Mouse (Mus musculus): ENCODE measurements around the gene Dlec1. TPM values are rescaled to one million over a fixed set of nuclear protein-coding genes. Genes with fewer than 3 reads are reported as not detected.

The Dlec1 gene
- polyA plus RNA-seq, 1 experiment from 2014 or later: 6.1 TPM

- H3K9me3 ChIP-seq (ENCODE audit: low read length): no peaks in the 10 kb centered on the region
- no peak overlapping the region for H3K9ac ChIP-seq (replicated peaks; ENCODE audit: low read length)
- peaks cover 3% of the 10 kb centered on the region; the same call in 1 of the 2 replicates for H3K27me3 ChIP-seq (ENCODE audit: insufficient read depth, low read length)
- H3K27ac ChIP-seq (ENCODE audit: low read length): no peak overlapping the region
- no peaks in the 10 kb centered on the region; the same call in 1 of the 2 replicates for H3K36me3 ChIP-seq (ENCODE audit: insufficient read depth, low read length)
- no peak overlapping the region for H3K4me3 ChIP-seq (ENCODE audit: low read length)
- H3K4me2 ChIP-seq (replicated peaks; ENCODE audit: low read depth, low read length): peak overlapping the region; percentile 56
- WGBS: 81% methylated on average over 5 of the region's 5 CpGs
- peak; percentile 1; the same call in 1 of the 2 replicates for ATAC-seq (ENCODE audit: low FRiP score, low TSS enrichment)
- peaks cover 44% of the 10 kb centered on the region for H3K4me1 ChIP-seq (ENCODE audit: insufficient read depth, low read length)
Observed at GRCm38 (mm10) chr9:119087309-119087708, 15.0 kb upstream of the Dlec1 start.

- Histone ChIP-seq H3K4me2 (replicated peaks; ENCODE audit: low read depth, low read length) (peak overlapping the region; percentile 56), H3K9ac (replicated peaks; ENCODE audit: low read length) (peak overlapping the region; percentile 50), H3K4me3 (ENCODE audit: low read length) (peak overlapping the region; percentile 53), H3K36me3 (ENCODE audit: insufficient read depth, low read length) (no peaks in the 10 kb centered on the region; the same call in 1 of the 2 replicates), H3K27me3 (ENCODE audit: insufficient read depth, low read length) (peaks cover 3% of the 10 kb centered on the region; the same call in 1 of the 2 replicates), H3K9me3 (ENCODE audit: low read length) (no peaks in the 10 kb centered on the region), H3K4me1 (ENCODE audit: insufficient read depth, low read length) (peaks cover 43% of the 10 kb centered on the region), H3K27ac (ENCODE audit: low read length) (peak overlapping the region; percentile 91)
- ATAC-seq (ENCODE audit: low FRiP score, low TSS enrichment): peak; percentile 91
- WGBS: under 1% methylated on average over 24 of the region's 24 CpGs
Observed at GRCm38 (mm10) chr9:119088148-119088801, 14.0 kb upstream of the Dlec1 start.

GRCm38 (mm10) chr9:119089437-119089836, 12.8 kb upstream of the Dlec1 start:
- Histone ChIP-seq H3K4me3 (ENCODE audit: low read length) (no peak overlapping the region), H3K27ac (ENCODE audit: low read length) (no peak overlapping the region), H3K9ac (replicated peaks; ENCODE audit: low read length) (no peak overlapping the region), H3K36me3 (ENCODE audit: insufficient read depth, low read length) (no peaks in the 10 kb centered on the region), H3K4me1 (ENCODE audit: insufficient read depth, low read length) (peaks cover 51% of the 10 kb centered on the region), H3K27me3 (ENCODE audit: insufficient read depth, low read length) (peaks cover 3% of the 10 kb centered on the region; the same call in 1 of the 2 replicates), H3K4me2 (replicated peaks; ENCODE audit: low read depth, low read length) (no peak overlapping the region), H3K9me3 (ENCODE audit: low read length) (no peaks in the 10 kb centered on the region)
- 66% methylated on average over 7 of the region's 7 CpGs for WGBS
- no peak for ATAC-seq (ENCODE audit: low FRiP score, low TSS enrichment)

GRCm38 (mm10) chr9:119090462-119090861, 11.8 kb upstream of the Dlec1 start:
- Histone ChIP-seq H3K4me1 (ENCODE audit: insufficient read depth, low read length) (peaks cover 46% of the 10 kb centered on the region), H3K4me3 (ENCODE audit: low read length) (no peak overlapping the region), H3K27me3 (ENCODE audit: insufficient read depth, low read length) (peaks cover 3% of the 10 kb centered on the region; the same call in 1 of the 2 replicates), H3K9me3 (ENCODE audit: low read length) (no peaks in the 10 kb centered on the region), H3K27ac (ENCODE audit: low read length) (no peak overlapping the region), H3K4me2 (replicated peaks; ENCODE audit: low read depth, low read length) (no peak overlapping the region), H3K9ac (replicated peaks; ENCODE audit: low read length) (no peak overlapping the region), H3K36me3 (ENCODE audit: insufficient read depth, low read length) (no peaks in the 10 kb centered on the region)
- no peak for ATAC-seq (ENCODE audit: low FRiP score, low TSS enrichment)
- 95% methylated on average over 5 of the region's 5 CpGs for WGBS

GRCm38 (mm10) chr9:119091581-119092310, 10.5 kb upstream of the Dlec1 start:
- no peak overlapping the region for H3K27ac ChIP-seq (ENCODE audit: low read length)
- no peak overlapping the region for H3K4me3 ChIP-seq (ENCODE audit: low read length)

GRCm38 (mm10) chr9:119092473-119093418, 9.5 kb upstream of the Dlec1 start:
- no peak for ATAC-seq (ENCODE audit: low FRiP score, low TSS enrichment)
- Histone ChIP-seq H3K27ac (ENCODE audit: low read length) (no peak overlapping the region), H3K9ac (replicated peaks; ENCODE audit: low read length) (peak overlapping the region; percentile 55), H3K36me3 (ENCODE audit: insufficient read depth, low read length) (no peaks in the 10 kb centered on the region), H3K4me1 (ENCODE audit: insufficient read depth, low read length) (peaks cover 36% of the 10 kb centered on the region), H3K4me2 (replicated peaks; ENCODE audit: low read depth, low read length) (peak overlapping the region; percentile 78), H3K4me3 (ENCODE audit: low read length) (peak overlapping the region; percentile 60), H3K9me3 (ENCODE audit: low read length) (no peaks in the 10 kb centered on the region), H3K27me3 (ENCODE audit: insufficient read depth, low read length) (peaks cover 3% of the 10 kb centered on the region; the same call in 1 of the 2 replicates)
- whole genome bisulfite sequencing: 3% methylated on average over 45 of the region's 45 CpGs

More at GRCm38 (mm10) chr9:119091581-119092310, 10.5 kb upstream of the Dlec1 start:
- ATAC-seq (ENCODE audit: low FRiP score, low TSS enrichment): no peak
- WGBS: 60% methylated on average over 12 of the region's 12 CpGs
- H3K9me3 ChIP-seq (ENCODE audit: low read length): no peaks in the 10 kb centered on the region
- no peaks in the 10 kb centered on the region for H3K36me3 ChIP-seq (ENCODE audit: insufficient read depth, low read length)
- peaks cover 3% of the 10 kb centered on the region; the same call in 1 of the 2 replicates for H3K27me3 ChIP-seq (ENCODE audit: insufficient read depth, low read length)
- 0 out of 2 replicates have a peak overlapping the region, but pooled peaks have one; percentile 44 for H3K9ac ChIP-seq (replicated peaks; ENCODE audit: low read length)
- H3K4me2 ChIP-seq (replicated peaks; ENCODE audit: low read depth, low read length): peak overlapping the region; percentile 78
- peaks cover 44% of the 10 kb centered on the region for H3K4me1 ChIP-seq (ENCODE audit: insufficient read depth, low read length)

- Histone ChIP-seq H3K9me3 (ENCODE audit: low read length) (no peaks in the 10 kb centered on the region), H3K4me1 (ENCODE audit: insufficient read depth, low read length) (peaks cover 31% of the 10 kb centered on the region), H3K27me3 (ENCODE audit: insufficient read depth, low read length) (peaks cover 3% of the 10 kb centered on the region; the same call in 1 of the 2 replicates), H3K27ac (ENCODE audit: low read length) (peak within 1 kb of the TSS; percentile 39; the same call in 1 of the 2 replicates), H3K4me2 (replicated peaks; ENCODE audit: low read depth, low read length) (peak within 1 kb of the TSS; percentile 78), H3K4me3 (ENCODE audit: low read length) (peak within 1 kb of the TSS; percentile 60), H3K36me3 (ENCODE audit: insufficient read depth, low read length) (no peaks in the 10 kb centered on the region), H3K9ac (replicated peaks; ENCODE audit: low read length) (peak within 1 kb of the TSS; percentile 55)
- 9% methylated on average over 45 of the region's 45 CpGs for WGBS
- peak; percentile 88 for ATAC-seq (ENCODE audit: low FRiP score, low TSS enrichment)
Observed at GRCm38 (mm10) chr9:119093419-119094295, 8.6 kb upstream of the Dlec1 start, which contains the start of gene Plcd1. TSS of gene Plcd1 (minus strand) at chr9:119093502.

- Histone ChIP-seq H3K36me3 (ENCODE audit: insufficient read depth, low read length) (no peaks in the 10 kb centered on the region), H3K9ac (replicated peaks; ENCODE audit: low read length) (no peak overlapping the region), H3K9me3 (ENCODE audit: low read length) (no peaks in the 10 kb centered on the region), H3K4me2 (replicated peaks; ENCODE audit: low read depth, low read length) (no peak overlapping the region), H3K4me1 (ENCODE audit: insufficient read depth, low read length) (peaks cover 26% of the 10 kb centered on the region), H3K27me3 (ENCODE audit: insufficient read depth, low read length) (peaks cover 3% of the 10 kb centered on the region; the same call in 1 of the 2 replicates), H3K4me3 (ENCODE audit: low read length) (no peak overlapping the region), H3K27ac (ENCODE audit: low read length) (no peak overlapping the region)
- WGBS: 80% methylated on average over 13 of the region's 13 CpGs
- ATAC-seq (ENCODE audit: low FRiP score, low TSS enrichment): no peak
Observed at GRCm38 (mm10) chr9:119094462-119095109, 7.7 kb upstream of the Dlec1 start.
